Mouse (Mus musculus): ENCODE data around the gene Fam213a. TPM values are rescaled to one million over a fixed set of nuclear protein-coding genes. Genes with fewer than 3 reads are reported as not detected.

Gene Fam213a
- polyA plus RNA-seq, 2 experiments from 2014 or later: 8.5 to 9.2 TPM

GRCm38 (mm10) chr14:40962365-40963290 is 51.0 kb downstream of the Fam213a start:
- ATAC-seq: no peak

- no peak for ATAC-seq
Observed at GRCm38 (mm10) chr14:40960237-40960636, 53.4 kb downstream of the Fam213a start.

GRCm38 (mm10) chr14:40959586-40959985 is 54.0 kb downstream of the Fam213a start:
- ATAC-seq: no peak

- peak; percentile 68 for ATAC-seq
Observed at GRCm38 (mm10) chr14:40958986-40959381, 54.6 kb downstream of the Fam213a start.

- ATAC-seq: no peak
Observed at GRCm38 (mm10) chr14:40958083-40958985, 55.3 kb downstream of the Fam213a start.

GRCm38 (mm10) chr14:40957607-40958006 is 56.0 kb downstream of the Fam213a start:
- no peak for ATAC-seq

- peak; percentile 50 for ATAC-seq
Observed at GRCm38 (mm10) chr14:40956252-40957146, 57.1 kb downstream of the Fam213a start.

- ATAC-seq: no peak
Observed at GRCm38 (mm10) chr14:40955596-40956251, 57.9 kb downstream of the Fam213a start.

- no peak for ATAC-seq
Observed at GRCm38 (mm10) chr14:40955146-40955545, 58.4 kb downstream of the Fam213a start.

- no peak for ATAC-seq
Observed at GRCm38 (mm10) chr14:40953381-40953780, 60.2 kb downstream of the Fam213a start.

GRCm38 (mm10) chr14:40952715-40953114 is 60.9 kb downstream of the Fam213a start:
- ATAC-seq: no peak

- no peak for ATAC-seq
Observed at GRCm38 (mm10) chr14:40952301-40952700, 61.3 kb downstream of the Fam213a start.

- ATAC-seq: peak; percentile 50
Observed at GRCm38 (mm10) chr14:40949730-40950614, 63.6 kb downstream of the Fam213a start.

GRCm38 (mm10) chr14:40949047-40949446 is 64.5 kb downstream of the Fam213a start:
- no peak for ATAC-seq

- ATAC-seq: no peak
Observed at GRCm38 (mm10) chr14:40948522-40948921, 65.1 kb downstream of the Fam213a start.

- peak; percentile 72 for ATAC-seq
Observed at GRCm38 (mm10) chr14:40947431-40948394, 65.9 kb downstream of the Fam213a start.

- ATAC-seq: peak; percentile 26
Observed at GRCm38 (mm10) chr14:40943802-40944201, 69.8 kb downstream of the Fam213a start.
